Mouse (Mus musculus) monocyte, adult 2 months (primary cell): Measurements from ENCODE around the gene Arrdc1.
"Not testable (repeated sequence)": the region's sequence is repeated elsewhere in the genome, so short reads cannot be mapped to it uniquely, and the experiment has no call there.

ENCODE experiments used
- DNase-seq, 2 experiments: peaks; one replicate each; pipeline ENCODE4 v3.0.0; 2022; ENCODE audit warnings: low spot score in 2 of 2, low read depth in 1 of 2

The Arrdc1 gene

DNA sequence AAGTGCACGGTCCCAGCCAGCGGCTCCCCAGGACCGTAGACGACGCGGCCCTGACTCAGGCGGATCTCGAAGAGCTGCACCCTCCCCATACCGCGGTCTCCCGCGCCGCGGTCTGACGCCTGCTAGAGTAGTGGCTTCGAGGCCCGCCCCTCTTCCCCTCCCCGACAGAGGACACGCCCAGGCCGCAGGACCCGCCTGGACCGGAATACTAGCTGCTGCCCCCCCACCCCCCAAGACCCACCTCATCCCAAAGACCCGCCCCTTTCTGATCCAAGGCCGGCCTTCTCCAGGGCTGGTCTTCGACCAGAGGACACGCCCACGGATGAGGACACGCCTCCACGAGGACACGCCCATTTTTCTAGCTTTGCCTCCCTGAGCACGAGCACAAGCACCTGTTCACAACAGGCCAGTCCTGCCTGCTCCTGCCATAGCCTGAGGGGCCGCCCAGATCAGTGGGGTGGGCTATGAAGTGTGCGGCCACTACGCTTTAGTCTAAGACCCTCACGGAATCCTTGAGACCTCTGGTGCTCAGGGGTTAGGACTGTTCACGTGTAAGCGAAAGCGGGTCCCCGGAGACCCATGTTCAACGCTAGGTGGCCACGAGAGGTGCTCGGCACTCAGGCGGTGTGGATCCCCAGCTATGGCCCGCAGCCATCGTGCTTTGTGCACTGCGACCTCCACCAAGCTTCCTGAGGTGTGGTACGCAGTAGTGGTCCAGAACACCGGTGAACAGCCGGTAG lies at the start of gene Arrdc1:
Gene Arrdc1, minus strand, starts transcription at position 196 of the 740 bp plus-strand sequence.
- peak; percentile 81 to 90 for DNase-seq

DNA sequence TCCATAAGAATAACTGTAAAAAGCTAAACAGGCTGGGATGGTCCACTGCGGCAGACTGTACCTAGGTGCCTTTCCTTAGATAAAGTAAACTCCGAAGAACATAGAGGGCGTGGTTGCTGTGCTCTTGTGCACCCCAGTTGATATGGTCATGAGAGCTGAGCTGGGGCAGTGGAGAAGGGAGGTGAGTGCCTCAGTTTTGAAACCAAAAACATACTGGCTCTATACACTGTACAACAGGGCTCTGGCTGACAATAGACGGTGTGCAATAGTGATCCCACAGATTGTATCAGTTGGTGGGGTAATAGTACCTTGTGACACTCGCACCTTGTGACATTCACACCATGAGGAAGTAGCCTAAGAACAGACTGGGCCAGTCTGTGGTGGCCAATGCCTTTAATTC lies 41.9 kb upstream of the Arrdc1 start:
- peak; percentile 21 to 40 for DNase-seq

DNA sequence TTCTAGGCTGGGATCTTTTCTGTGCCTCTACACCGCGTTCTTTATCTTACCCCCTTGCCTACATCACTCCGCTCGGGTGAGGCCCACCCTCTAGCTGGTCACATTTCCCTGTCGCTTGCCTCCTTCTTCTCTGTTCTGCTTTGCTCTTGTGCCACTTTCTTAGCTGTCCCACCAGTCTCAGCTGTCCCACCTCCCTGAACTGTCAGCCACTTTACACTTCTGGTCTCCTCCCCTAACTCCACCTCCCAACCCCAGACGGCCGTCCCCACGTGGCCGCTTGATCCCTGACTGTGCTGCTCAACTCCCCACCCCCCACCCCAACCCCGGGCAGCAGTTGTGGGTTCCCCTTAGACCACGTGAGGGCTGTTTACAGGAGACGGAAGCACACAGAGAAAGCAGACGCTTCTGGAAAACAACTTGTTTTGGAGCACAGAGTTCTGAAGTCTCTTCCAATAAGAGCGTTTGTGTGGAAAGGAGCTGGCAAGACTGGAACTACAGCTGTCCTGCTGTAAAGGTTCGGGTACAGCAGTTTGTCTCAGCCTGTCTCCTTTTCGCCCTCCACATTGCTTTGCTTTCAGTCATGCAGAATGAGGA lies 40.7 kb upstream of the Arrdc1 start, which contains the start of gene Pnpla7:
Gene Pnpla7, plus strand, starts transcription at position 330 of the 594 bp plus-strand sequence.
- DNase-seq = peak; percentile 84 to 90

DNA sequence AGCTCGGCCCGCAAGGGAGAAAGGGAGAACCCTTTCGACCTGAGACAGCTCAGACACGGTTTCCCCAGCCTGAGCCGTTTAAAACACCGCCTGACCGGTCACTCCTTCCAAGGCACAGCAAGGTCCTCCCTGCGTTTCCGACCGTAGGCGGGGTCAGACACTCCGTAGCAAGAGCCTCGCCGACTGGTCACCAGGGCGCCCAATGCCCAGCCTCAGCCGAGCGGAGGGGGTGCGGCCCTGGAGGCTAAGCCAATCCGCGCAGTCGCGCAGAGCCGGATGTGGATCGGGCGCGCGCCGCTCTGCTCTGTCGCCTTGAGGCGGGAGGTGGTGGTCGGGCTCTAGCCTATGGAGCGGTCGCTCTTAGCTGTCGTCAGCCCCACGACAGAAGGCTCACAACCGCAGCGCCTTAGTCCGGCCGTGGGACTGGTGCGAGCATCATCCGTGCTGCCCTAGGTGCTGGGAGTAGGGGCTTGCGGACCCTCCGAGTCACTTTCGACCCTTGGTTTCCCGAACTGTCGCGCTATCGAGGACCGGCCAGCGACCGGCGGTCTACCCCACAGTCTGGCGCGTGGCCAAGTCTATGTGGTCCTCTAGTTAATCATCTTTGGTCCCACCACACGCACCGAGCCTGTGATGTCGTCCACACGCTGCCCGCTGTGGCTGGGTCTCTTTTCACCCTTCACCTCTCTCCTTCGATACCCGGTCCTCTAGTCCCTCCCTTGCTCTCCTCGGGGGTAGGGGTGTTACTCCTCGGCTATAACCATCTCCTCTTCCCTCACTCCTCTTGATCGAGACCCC lies 40.1 kb upstream of the Arrdc1 start, which contains the start of gene Mrpl41:
Gene Mrpl41, minus strand, starts transcription at position 193 of the 798 bp plus-strand sequence.
- peak; percentile 93 for DNase-seq

DNA sequence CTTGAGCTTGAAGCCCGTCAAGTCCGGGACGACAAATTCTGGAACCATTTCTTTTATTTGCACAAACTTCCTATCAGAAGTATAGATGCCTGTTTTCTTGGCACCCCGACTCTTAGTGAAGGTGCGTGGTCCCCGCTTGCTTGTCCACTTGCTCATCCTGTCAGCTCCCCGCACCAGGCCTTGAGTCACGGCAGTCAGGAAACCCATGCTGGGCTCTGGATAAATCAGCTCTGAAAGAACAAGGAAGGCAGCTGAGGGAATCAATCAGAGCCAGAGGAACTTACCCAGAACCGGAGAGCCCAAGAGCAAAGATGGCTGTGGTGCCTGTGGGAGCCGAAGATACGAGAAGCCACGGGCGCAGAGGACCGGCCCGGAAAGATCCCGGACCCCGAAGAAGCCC lies 39.4 kb upstream of the Arrdc1 start:
- DNase-seq = not testable (repeated sequence)

DNA sequence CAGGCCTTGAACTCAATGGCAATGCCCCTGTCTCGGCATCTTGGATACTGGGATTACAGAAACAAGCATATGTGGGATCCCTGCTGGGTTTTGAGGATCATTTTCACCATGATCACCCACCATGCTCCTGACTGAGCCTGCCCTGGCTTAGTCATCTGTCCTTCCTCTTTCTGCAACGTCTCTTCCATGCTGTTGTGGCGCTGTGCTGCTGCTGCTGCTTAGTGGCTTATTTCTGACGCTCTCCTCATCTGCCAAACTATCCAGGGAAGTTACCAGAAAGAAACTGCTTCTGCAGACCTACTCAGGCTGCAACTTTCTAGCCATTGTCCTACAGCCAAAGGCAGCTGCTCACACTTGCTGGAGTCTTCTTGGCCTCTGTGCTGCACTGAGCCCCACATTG lies 35.3 kb upstream of the Arrdc1 start:
- no peak for DNase-seq

DNA sequence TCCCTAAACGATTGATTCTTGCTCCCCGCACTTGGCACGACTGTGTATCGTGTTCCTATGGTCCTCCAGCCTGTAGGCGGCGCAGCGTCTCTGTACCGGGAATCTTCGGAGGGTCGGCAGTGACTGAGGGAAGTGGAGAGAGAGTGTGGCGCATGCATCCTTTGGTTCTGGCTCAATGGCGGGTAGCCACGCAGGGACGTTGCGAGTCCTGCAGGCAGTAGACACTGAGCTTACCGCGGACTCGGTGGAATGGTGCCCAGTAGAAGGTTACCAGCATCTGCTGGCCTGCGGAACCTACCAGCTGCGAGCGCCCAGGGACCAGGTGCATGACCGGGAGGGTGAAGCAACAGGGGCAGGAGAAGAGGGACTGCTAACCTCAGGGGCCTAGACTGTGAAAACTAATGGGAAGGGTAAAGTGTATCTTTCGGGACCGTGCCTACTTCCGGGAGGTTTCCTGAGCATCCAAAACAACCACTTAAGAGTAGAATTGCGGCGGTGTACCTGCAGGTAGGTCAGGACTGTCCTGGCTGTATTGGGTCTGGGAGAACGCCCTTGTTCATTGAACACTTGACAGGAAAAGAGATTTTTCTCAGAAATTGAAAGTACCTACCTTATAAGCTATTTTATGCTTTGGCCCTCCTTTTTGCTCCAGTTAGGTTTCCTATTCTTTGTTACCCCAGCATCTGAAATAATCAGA lies 27.4 kb upstream of the Arrdc1 start, which contains the start of gene Dph7:
Gene Dph7, plus strand, starts transcription at position 97 of the 697 bp plus-strand sequence.
- peak; percentile 64 to 78 for DNase-seq

DNA sequence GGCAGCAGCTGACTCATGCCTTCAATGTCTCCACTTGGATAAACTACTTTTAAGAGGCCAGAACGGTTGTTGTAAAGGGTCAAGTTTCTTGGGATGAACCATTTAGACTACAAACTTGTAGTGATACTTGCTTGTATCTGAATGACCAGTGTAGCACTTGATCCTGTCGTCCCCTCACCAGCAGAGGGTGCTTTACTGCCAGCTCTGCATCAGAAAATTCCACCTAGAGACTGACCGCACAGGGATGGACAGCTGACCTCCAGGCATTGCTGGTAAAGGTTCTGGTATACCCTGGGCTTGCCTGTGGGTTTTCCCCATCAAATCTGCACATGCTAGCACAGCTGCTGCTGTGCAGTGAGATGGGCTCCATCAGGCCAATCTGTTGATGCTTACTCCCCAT lies 25.9 kb upstream of the Arrdc1 start:
- DNase-seq = no peak

DNA sequence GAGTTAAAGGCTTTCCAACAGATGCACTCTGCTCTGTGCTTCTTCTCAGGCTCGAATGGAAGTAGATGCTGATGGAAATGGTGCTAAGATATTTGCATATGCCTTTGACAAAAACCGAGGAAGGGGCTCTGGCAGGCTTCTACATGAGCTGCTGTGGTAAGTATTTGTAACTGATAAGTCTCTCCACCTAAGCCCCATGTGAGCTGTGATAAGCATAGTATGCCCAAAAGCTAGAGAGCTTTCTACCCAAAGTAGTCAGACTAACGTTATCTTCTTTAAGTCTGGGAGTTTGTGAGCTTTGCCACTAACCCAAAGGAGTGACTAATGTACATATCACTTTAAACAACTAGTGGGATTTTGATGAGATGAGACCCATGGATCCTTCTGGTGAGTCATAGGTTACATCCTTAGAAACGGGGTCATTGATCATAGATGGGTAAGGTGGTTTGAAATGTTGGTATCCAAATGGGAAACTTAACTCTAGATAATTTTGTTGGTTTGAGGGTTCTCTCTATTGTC lies 17.5 kb upstream of the Arrdc1 start:
- no peak for DNase-seq

DNA sequence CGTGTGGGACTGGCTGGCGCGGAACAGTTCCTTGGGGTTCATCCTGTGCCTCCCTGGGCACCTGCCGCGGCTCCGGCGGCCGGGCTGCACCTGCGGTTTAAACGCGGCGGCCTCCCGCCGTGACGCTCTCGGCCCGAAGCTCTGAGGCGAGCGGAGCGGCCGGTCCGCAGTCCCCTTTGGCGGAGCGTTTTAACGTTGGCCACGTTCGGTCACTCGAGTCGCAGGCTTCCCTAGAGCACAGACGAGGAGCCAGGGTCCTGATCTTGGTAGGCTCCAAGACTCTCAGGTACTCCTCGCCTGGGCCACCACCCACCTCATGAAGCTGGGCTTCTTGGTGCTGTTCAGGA lies 15.1 kb upstream of the Arrdc1 start:
- DNase-seq = peak in 1 of 2 experiments; percentile 3

DNA sequence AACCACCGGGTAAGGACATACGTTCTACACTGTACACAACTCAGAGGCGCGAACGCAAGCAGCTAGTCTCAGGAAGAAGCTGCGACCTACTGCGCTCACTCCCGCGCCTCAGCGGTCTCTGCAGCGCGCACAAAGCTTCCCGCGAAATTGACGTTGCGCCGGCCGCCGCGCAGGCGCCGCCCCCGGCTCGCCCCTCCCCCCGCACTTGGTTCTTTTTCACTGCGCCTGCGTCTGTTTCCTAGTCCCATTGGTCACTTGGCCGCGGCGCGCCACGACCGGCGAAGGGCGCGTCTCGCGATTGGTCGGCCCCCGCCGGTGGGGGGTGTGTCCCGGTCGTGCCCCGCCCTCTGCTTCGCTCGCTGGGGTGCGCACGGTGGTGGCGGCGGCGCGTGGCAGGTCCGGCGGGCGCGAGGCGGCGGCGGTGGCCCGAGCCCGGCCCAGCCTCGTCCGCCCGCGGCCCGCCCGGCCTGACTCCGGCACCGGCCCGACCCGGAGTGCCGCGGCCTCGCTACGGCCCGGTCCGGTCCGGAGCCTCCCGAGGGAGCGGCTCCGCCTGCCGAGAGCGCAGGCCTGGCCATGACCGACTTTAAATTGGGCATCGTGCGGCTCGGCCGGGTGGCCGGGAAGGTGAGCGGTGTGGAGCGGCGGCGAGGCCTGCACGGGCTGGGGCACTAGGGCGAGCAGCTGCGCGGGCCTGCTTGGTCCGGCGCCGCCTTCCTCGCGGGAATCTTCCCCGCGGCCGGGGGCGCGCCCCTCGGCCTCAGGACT lies 14.6 kb upstream of the Arrdc1 start, which contains the start of gene Zmynd19:
Gene Zmynd19, plus strand, starts transcription at position 372 of the 768 bp plus-strand sequence.
- DNase-seq = peak; percentile 80 to 95

DNA sequence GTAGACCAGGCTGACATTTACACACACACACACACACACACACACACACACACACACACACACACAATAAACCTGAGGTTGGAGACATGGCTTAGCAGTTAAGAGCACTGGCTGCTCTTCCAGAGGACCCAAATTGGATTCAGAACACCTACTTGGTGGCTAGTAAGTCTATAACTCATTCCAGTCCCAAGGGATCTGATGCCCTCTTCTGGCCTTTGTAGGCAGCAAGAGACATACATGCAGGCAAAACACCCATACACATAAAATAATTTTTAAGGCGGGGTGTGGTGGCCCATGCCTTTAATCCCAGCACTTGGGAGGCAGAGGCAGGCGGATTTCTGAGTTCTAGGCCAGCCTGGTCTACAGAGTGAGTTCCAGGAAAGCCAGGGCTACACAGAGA lies 9.3 kb upstream of the Arrdc1 start:
- DNase-seq = not testable (repeated sequence)

DNA sequence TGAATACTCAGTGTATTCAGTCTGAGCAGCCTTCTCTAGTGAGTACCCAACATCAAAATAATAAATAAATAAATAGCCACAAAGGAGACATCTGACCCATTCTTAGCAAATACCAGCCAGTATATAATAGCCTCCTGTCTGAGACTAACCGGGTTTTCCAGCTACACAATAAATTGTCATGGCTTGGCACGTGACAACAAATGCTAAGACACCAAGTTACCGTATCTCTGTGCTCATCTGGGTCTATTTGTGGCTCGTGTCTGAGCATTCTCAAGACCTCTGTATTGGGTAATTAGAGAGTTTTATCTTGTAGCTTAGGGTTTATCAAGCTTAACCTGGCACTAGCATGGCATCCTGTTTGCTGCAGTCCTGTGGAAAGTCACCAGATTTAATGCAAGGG lies 7.0 kb upstream of the Arrdc1 start:
- DNase-seq = no peak

DNA sequence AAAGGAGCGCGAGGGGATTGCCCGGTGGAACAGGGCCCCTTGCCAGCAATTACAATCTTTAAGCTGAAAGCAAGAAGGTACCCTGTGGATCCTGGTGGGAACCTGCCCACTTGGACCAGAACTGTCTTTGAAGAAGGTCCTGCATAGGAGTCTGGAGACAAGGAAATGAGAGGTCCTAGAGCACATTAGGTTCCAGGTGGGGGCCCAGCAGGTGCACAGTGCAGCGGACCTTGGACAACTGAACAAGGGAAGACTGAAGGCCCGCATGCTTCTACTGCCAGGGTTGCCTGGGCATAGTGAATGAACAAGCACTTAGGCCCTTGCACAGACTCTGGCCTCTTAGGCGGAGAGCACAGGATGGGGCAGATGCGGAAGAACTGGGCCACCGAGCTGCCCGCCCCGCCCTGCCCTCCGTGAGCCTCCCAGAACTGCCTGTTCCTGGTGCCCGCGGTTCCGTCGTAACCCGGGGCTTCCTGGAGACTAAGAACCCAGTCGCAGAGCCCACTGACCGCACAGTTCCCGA lies 550 bp downstream of the Arrdc1 start:
- DNase-seq = no peak

DNA sequence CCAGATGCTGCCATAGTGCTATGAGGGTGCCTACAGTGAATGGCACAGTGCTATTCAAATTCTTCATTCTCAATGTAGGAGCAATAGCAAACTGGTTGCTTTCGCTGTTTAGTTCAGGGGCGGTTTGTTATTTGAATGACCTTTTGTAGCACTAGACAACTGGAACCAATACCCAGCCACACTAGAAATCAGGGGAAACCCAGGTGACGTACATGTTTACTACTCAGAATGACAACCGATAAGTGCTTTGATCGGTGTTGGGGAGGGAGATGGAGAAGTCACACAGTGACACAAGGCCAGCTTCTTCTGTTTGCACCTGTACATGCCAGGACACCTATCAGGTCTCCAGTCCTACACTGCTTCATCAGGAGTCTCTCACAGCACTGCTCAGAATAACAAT lies 5.5 kb downstream of the Arrdc1 start:
- no peak for DNase-seq

DNA sequence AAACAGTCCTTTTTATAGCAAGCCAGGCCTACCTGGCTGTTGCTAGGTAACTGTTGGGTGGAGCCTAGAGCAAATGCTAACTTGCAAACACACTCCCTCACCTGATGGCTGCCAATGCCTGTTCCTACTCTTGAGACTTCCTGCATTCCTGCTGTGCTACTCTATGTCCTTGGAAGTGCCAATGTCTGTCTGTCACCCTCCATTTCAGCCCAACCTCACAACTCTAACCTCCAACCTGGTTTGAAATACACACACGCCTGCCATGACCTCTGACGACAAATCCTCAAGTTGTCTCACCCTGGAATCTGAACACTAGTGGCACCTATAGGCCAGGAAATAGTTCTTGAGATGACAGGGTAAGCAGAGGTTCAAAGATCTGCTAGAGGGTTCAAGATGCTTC lies 5.9 kb downstream of the Arrdc1 start:
- DNase-seq = no peak

DNA sequence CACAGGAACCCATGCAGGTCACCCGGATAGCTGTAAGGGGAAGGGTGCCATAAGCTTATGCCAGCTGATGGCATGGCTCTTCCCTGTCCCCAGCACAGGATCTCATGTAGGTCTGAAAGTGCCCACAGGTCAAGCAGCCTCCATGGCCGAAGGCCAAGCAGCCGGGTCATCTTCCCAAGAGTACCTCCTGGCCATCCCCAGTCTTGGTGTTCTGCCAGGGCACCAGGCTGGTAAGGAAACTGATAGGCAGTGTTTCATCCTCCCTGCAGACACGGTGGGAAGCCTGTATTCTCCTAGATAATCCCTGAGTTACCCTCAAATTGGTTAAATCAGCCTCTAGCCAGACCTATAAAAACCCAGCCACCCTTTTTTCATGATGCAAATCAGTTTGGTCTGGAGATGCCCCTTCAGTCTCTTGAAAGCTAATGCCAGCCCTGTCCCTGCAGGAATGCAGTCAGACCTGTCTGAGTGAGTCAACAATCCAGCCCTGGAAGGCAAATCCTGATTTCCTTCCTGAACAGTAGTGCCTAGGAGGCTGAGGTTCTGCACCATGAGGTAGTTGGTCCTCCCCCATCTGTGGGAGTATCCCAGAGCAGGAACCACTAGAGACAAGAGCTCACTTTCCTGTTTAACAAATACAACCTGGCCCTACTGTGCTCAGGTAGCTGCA lies 7.1 kb downstream of the Arrdc1 start:
- DNase-seq = no peak

DNA sequence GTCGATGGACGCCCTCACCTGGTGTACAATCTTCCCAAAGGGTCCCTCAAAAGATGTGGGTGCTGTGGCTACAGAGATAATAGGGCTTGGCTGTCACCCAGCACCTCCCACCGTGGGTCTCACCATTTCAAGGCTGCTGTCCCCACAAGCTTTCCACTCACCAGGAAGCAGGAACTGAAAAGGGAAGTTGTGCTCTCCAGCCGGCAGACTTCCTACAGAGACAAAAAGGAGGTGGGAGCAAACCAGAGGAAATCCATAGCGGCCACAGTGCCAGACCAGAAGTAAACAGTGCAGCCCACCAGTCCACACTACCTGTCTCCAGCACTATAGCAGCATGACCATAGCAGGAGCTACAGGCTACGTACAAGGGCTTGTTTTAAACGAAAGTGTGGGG lies 8.1 kb downstream of the Arrdc1 start:
- no peak for DNase-seq

DNA sequence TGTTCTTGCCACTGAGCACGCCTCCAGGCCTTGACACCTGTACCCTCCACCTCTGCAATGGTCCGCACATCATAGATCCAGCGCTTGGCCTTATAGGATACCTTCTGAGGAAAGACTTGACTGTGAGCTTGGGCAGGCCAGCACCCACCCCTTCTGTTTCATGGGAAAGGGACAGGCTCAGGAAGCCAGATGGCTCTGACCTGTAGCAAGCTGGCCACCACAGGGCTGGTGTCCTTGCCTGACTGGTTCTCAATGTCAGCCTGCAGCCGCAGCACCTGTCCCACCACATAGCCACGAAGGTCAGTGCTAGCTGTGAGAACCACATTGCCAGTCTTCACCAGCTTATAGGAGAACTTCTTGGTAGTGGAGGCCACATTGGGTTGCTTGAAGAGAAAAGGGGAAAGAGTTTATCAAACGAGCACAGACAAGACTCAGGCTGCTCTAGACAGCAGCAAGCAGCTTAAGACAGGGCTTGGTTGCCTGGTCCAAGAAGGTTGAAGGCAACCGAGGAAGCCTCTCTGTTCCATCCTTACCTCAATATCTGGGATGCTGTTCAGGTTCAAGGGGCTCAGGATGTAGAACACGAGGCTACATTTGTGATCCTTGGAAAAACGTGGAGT lies 8.6 kb downstream of the Arrdc1 start:
- no peak for DNase-seq
